Mouse (Mus musculus) adrenal gland, postnatal 4 days (tissue): Measurements from ENCODE around the gene Krtap9-5. TPM values are rescaled to one million over a fixed set of nuclear protein-coding genes. Genes with fewer than 3 reads are reported as not detected.

Experiments used
- DNase-seq, 2 experiments: peaks; one replicate each; pipeline ENCODE4 v3.0.0; 2021 to 2022; ENCODE audit warnings: low spot score in 2 of 2, mixed read lengths in 2 of 2
- long read RNA-seq, 2 experiments: library from polyadenylated mRNA; stranded (forward); transcript quantifications; one replicate each; pipeline ENCODE4 v2.0.0; 2021
- total RNA-seq, 2 experiments: library from RNA; stranded (reverse); gene quantifications; 2 replicates each; pipeline ENCODE4 v1.2.3; 2021

Krtap9-5 gene
- total RNA-seq: not detected
- long read RNA-seq, experiment 1: 0 reads
- long read RNA-seq, experiment 2: 0 reads

GRCm38 (mm10) chr11:99948175-99948574 lies at the start of gene Krtap9-5:
Gene Krtap9-5 (plus strand): TSS chr11:99948475.
- no peak for DNase-seq

- DNase-seq: no peak
These were observed 40.7 kb upstream of the Krtap9-5 start, which contains the start of gene Krtap31-1 for GRCm38 (mm10) chr11:99907620-99908019. Gene Krtap31-1 (plus strand): TSS chr11:99907920.

- no peak for DNase-seq
These were observed 33.8 kb upstream of the Krtap9-5 start, which contains the start of gene Gm11565 for GRCm38 (mm10) chr11:99914451-99914850. Gene Gm11565 (plus strand): TSS chr11:99914751.

GRCm38 (mm10) chr11:99935991-99936390 lies 12.3 kb upstream of the Krtap9-5 start, which contains the start of gene Krtap31-2:
Gene Krtap31-2 (plus strand): TSS chr11:99936291.
- DNase-seq: no peak

- no peak for DNase-seq
These were observed 10.5 kb upstream of the Krtap9-5 start for GRCm38 (mm10) chr11:99937751-99938264.

- no peak for DNase-seq
These were observed 15.9 kb downstream of the Krtap9-5 start for GRCm38 (mm10) chr11:99964213-99964612.

GRCm38 (mm10) chr11:99965961-99966360 lies 17.7 kb downstream of the Krtap9-5 start:
- no peak for DNase-seq

- DNase-seq: no peak
These were observed 30.7 kb downstream of the Krtap9-5 start, which contains the start of gene Krtap29-1 for GRCm38 (mm10) chr11:99978953-99979352. Gene Krtap29-1 (minus strand): TSS chr11:99979053.

GRCm38 (mm10) chr11:99982731-99983130 lies 34.5 kb downstream of the Krtap9-5 start:
- no peak for DNase-seq

- DNase-seq: no peak
These were observed 35.2 kb downstream of the Krtap9-5 start for GRCm38 (mm10) chr11:99983442-99983841.

GRCm38 (mm10) chr11:99985291-99986092 lies 37.2 kb downstream of the Krtap9-5 start:
- no peak for DNase-seq

GRCm38 (mm10) chr11:99986180-99986647 lies 37.9 kb downstream of the Krtap9-5 start, which contains the start of gene Krtap16-1:
Gene Krtap16-1 (minus strand): TSS chr11:99986597.
- no peak for DNase-seq

- DNase-seq: no peak
These were observed 40.3 kb downstream of the Krtap9-5 start for GRCm38 (mm10) chr11:99988530-99988929.

GRCm38 (mm10) chr11:99989881-99990405 lies 41.7 kb downstream of the Krtap9-5 start:
- no peak for DNase-seq

- no peak for DNase-seq
These were observed 42.3 kb downstream of the Krtap9-5 start for GRCm38 (mm10) chr11:99990571-99990970.

- no peak for DNase-seq
These were observed 45.5 kb downstream of the Krtap9-5 start, which contains the start of gene Krtap17-1 for GRCm38 (mm10) chr11:99993620-99994383. Gene Krtap17-1 (minus strand): TSS chr11:99993994.

- DNase-seq: no peak
These were observed 46.0 kb downstream of the Krtap9-5 start for GRCm38 (mm10) chr11:99994384-99994661.

GRCm38 (mm10) chr11:99999091-99999490 lies 50.8 kb downstream of the Krtap9-5 start:
- no peak for DNase-seq
